Mouse (Mus musculus): Measurements from ENCODE around the gene Krt88. TPM values are rescaled to one million over a fixed set of nuclear protein-coding genes. Genes with fewer than 3 reads are reported as not detected.

The Krt88 gene
- not detected in 2 replicates for polyA plus RNA-seq (2012; rRNA removed)

DNA sequence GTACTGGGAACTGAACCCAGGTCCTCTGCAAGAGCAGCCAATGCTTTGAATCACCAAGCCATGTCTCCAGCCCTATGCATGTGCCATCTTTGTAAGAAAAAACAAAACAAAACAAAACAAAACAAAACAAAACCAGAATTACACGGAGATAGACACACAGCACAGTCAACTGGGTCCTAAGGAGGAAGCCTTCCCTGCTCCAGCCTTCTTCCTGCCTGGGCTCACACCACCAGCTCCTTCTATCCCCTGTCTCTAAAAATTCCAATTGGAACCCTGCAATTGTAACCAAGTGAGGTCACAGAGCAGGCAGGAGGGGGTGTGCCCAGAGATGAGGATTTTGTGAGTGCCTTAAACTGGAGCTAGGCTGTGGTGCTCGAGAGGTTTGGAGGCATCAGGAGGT is at the start of gene Krt88:
TSS of gene Krt88 (plus strand) at position 301 of the 400 bp plus-strand sequence.
- DNase-seq: no peak
- TF ChIP-seq POLR2A (IDR thresholded peaks at IDR 0.05; ENCODE audit: borderline replicate concordance, extremely low read depth, low read depth, low read length) (no peak), CTCF (IDR thresholded peaks at IDR 0.05; ENCODE audit: insufficient read depth, low read length) (no peak)
- WGBS: 75% methylated on average over 2 of the region's 2 CpGs
- no peak within 1 kb of the TSS for H3K4me3 ChIP-seq (replicated peaks; ENCODE audit: extremely low read depth, low read depth, low read length)
- H3K4me1 ChIP-seq (ENCODE audit: control insufficient read depth, insufficient read depth, low read length): no peaks in the 10 kb centered on the region

DNA sequence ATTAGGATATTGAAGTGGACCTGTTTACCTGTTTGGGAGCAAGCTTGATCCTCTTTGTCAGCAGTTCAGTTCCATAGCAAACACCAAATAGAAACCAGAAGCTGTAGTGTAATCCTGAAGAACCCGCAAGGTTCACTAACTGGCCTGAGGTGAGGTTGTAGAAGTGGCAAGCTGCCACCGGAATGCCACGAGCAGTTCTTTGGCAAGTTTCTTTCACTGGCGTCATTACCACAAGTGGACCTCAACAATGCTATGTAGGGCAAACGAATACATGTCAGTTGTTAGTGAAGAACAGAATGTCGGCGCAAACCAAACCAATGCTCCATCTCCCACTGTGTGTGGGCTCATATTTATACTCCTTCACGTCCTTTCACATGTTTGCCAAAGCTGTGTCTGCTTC is 49.3 kb upstream of the Krt88 start:
- H3K4me3 ChIP-seq (replicated peaks; ENCODE audit: extremely low read depth, low read depth, low read length): no peak overlapping the region
- peak; percentile 68 for DNase-seq
- 52% methylated on average over 8 of the region's 8 CpGs for WGBS
- no peaks in the 10 kb centered on the region; the same call in 1 of the 2 replicates for H3K4me1 ChIP-seq (ENCODE audit: control insufficient read depth, insufficient read depth, low read length)
- no peak for TF ChIP-seq POLR2A (IDR thresholded peaks at IDR 0.05; ENCODE audit: borderline replicate concordance, extremely low read depth, low read depth, low read length)
- TF ChIP-seq CTCF (IDR thresholded peaks at IDR 0.05; ENCODE audit: insufficient read depth, low read length): no peak

DNA sequence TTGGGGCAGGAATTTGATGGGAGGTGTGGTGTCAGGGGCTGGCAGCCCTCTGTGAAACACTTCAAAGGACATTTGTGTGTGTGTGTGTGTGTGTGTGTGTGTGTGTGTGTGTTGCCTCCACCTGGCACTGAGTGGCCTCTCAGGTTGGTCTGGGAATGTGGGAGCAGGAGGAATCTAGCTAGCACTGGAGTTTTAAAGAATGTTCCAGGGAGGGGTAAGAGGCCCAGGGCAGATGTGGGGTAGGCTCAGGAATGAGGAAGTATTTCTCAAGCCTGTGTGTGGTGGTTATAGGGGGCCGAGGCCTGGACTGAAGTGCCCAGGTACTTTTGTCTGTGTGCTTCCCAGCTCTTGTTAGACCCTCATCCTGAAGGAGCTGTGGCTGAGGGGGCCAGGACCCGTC is 36.8 kb upstream of the Krt88 start, which contains the start of gene Krt7:
TSS of gene Krt7 (plus strand) at position 269 of the 400 bp plus-strand sequence.
- peak; percentile 67 for DNase-seq
- no peak for TF ChIP-seq CTCF (IDR thresholded peaks at IDR 0.05; ENCODE audit: insufficient read depth, low read length)
- TF ChIP-seq POLR2A (IDR thresholded peaks at IDR 0.05; ENCODE audit: borderline replicate concordance, extremely low read depth, low read depth, low read length): no peak
- 28% methylated on average over 2 of the region's 2 CpGs for WGBS
- Histone ChIP-seq H3K4me1 (ENCODE audit: control insufficient read depth, insufficient read depth, low read length) (no peaks in the 10 kb centered on the region), H3K4me3 (replicated peaks; ENCODE audit: extremely low read depth, low read depth, low read length) (peak within 1 kb of the TSS; percentile 57)

DNA sequence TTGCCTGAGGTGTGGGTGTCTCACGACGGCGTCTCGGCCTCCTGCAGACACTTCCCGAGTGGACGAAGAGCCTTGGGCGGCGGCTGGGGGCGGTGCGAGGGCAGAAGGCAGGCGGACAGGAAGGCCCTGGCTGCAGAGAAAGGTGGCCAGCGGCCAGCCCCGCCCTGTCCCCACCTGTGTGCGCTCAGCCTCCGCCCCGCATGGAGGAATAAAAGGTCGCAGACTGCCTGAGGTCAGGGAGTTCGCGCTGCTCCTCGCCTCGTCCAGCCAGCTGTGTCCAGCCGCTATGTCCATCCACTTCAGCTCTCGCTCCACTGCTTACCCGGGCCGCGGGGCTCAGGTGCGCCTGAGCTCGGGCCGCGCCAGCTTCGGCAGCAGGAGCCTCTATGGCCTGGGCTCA is 35.4 kb upstream of the Krt88 start:
- Histone ChIP-seq H3K4me3 (replicated peaks; ENCODE audit: extremely low read depth, low read depth, low read length) (peak overlapping the region; percentile 67), H3K4me1 (ENCODE audit: control insufficient read depth, insufficient read depth, low read length) (no peaks in the 10 kb centered on the region)
- DNase-seq: peak; percentile 83
- 28% methylated on average over 31 of the region's 31 CpGs for WGBS
- TF ChIP-seq POLR2A (IDR thresholded peaks at IDR 0.05; ENCODE audit: borderline replicate concordance, extremely low read depth, low read depth, low read length) (peak; percentile 85; the same call in 1 of the 2 replicates), CTCF (IDR thresholded peaks at IDR 0.05; ENCODE audit: insufficient read depth, low read length) (no peak)

DNA sequence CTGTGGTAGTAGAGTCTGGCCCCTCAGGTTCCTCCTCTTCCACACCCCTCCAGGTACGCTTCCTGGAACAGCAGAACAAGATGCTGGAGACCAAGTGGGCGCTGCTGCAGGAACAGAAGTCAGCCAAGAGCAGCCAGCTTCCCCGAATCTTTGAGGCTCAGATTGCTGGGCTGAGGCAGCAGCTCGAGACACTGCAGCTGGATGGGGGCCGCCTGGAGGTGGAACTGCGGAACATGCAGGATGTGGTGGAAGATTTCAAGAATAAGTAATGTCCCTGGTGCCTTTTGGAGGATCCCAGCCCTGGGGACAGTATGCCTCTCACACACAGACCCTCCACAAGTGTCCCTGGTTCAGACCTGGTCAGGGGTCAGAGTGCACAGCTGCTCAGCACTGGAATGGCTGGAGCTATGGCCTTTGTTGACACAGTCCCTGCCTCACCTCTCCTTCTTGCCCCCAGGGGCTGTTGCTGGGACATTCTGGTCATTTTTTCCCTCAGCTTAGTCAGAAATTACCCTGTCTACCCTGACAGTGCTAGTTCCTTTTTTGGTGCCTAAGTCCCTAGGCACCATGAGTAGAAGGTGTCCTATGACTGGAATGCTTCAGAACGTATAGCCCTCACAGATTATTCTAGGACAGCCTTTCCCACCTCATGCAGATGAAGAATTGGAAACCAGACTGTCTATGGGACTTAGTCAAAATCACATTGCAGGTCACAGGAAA is 33.5 kb upstream of the Krt88 start:
- DNase-seq: no peak
- no peak for TF ChIP-seq CTCF (IDR thresholded peaks at IDR 0.05; ENCODE audit: insufficient read depth, low read length)
- TF ChIP-seq POLR2A (IDR thresholded peaks at IDR 0.05; ENCODE audit: borderline replicate concordance, extremely low read depth, low read depth, low read length): no peak
- no peaks in the 10 kb centered on the region for H3K4me1 ChIP-seq (ENCODE audit: control insufficient read depth, insufficient read depth, low read length)
- WGBS: 38% methylated on average over 7 of the region's 7 CpGs
- H3K4me3 ChIP-seq (replicated peaks; ENCODE audit: extremely low read depth, low read depth, low read length): no peak overlapping the region

DNA sequence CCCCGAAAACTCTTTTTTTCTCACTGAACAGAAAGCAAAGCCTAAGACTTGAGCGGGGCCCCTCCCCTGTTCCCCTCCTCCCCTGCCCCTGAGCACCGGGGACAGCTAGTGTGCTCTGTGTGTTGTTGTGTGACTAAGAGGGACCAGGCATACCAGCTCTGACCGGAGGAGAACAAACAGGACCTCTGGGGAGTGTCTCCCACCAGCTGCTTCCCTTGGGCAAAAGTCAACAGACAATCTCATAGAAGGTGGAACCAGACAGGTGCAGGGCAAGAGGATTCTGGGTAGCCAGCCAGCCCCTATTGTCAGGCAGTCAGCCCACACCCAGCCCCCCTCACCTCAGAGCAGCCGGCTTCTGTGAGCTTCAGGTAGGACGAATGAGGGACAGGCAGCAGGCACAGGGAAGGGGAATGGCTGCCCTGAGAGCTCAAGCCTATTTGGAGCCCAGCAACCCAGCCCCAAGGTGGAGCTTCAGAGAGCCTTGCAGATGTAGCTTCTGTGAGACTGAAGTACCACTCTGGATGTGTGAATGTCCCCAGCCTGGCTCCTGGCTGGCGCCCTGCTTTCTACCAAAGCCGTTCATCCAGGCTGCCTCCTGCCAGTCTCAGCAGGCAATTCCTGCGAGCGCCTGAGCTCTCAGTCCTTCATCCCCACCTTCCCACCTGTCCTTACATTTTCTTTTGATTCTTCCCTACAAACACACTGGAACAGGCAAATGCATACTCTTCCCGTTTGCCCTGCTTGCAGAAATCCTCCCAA is 32.6 kb upstream of the Krt88 start:
- no peak overlapping the region for H3K4me3 ChIP-seq (replicated peaks; ENCODE audit: extremely low read depth, low read depth, low read length)
- DNase-seq: no peak
- H3K4me1 ChIP-seq (ENCODE audit: control insufficient read depth, insufficient read depth, low read length): no peaks in the 10 kb centered on the region
- 43% methylated on average over 11 of the region's 11 CpGs for WGBS
- TF ChIP-seq POLR2A (IDR thresholded peaks at IDR 0.05; ENCODE audit: borderline replicate concordance, extremely low read depth, low read depth, low read length): no peak
- no peak for TF ChIP-seq CTCF (IDR thresholded peaks at IDR 0.05; ENCODE audit: insufficient read depth, low read length)

DNA sequence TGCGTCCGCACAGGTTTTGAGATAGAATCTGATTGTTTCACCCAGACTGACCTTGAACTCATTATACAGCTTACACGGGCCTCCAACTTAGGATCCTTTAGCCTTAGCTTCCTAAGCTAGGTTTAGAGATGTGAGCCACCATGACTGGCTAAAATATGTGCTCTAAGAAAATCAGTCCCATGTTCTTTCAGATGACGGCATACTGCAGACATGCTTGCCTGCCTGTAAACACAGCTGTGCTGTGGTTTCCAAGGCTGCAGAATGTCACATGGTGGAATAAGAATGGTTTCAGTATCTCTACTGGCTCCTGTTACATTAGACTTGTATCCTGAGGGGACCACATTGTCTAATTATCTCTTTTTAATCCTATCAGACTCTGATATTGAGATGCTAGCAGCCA is 28.6 kb upstream of the Krt88 start:
- no peak for DNase-seq
- Histone ChIP-seq H3K4me1 (ENCODE audit: control insufficient read depth, insufficient read depth, low read length) (no peaks in the 10 kb centered on the region), H3K4me3 (replicated peaks; ENCODE audit: extremely low read depth, low read depth, low read length) (no peak overlapping the region)
- no peak for TF ChIP-seq CTCF (IDR thresholded peaks at IDR 0.05; ENCODE audit: insufficient read depth, low read length)
- TF ChIP-seq POLR2A (IDR thresholded peaks at IDR 0.05; ENCODE audit: borderline replicate concordance, extremely low read depth, low read depth, low read length): no peak
- 76% methylated on average over 4 of the region's 4 CpGs for WGBS

DNA sequence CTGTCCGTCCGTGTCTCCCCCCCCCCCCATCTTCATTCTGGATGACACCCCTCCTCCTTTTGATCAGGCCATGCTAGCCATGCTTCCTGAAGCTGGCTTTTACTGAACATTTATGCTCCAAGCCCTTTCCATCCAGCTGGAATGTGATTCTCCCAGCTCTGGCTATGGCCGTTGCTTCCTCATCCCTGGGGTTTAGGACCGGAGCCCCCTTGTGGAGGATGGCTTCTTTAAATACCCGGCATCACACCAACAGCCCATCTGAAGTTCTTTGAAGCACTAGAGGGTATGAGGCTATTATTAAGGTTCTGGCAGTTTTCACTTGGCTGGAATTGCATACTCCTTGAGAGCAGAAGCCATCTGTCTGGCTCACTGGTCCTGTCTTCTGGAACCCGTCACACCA is 26.6 kb upstream of the Krt88 start:
- DNase-seq: no peak
- 49% methylated on average over 6 of the region's 6 CpGs for WGBS
- Histone ChIP-seq H3K4me3 (replicated peaks; ENCODE audit: extremely low read depth, low read depth, low read length) (no peak overlapping the region), H3K4me1 (ENCODE audit: control insufficient read depth, insufficient read depth, low read length) (no peaks in the 10 kb centered on the region)
- TF ChIP-seq POLR2A (IDR thresholded peaks at IDR 0.05; ENCODE audit: borderline replicate concordance, extremely low read depth, low read depth, low read length): no peak
- TF ChIP-seq CTCF (IDR thresholded peaks at IDR 0.05; ENCODE audit: insufficient read depth, low read length): no peak

DNA sequence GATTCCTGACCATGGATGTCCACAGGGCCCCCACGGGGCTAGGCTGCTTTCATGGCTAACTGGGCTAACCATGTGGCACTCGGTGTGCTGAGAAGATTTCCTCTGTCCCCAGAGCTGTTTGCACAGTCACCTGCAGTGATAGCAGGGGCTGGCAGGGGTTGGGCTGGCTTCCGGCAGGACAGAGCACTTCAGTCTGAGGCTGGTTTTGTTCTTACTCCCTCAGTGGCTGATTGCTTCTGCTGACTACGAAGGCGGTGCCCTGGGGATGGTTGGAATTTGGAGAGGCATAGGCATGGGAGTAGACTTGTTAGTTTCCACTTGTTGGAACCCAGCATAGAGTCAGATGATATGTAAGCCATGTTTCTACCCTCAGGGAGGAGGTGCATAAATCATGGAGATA is 22.6 kb upstream of the Krt88 start:
- Histone ChIP-seq H3K4me1 (ENCODE audit: control insufficient read depth, insufficient read depth, low read length) (no peaks in the 10 kb centered on the region), H3K4me3 (replicated peaks; ENCODE audit: extremely low read depth, low read depth, low read length) (no peak overlapping the region)
- no peak for TF ChIP-seq CTCF (IDR thresholded peaks at IDR 0.05; ENCODE audit: insufficient read depth, low read length)
- 24% methylated on average over 5 of the region's 5 CpGs for WGBS
- DNase-seq: no peak

DNA sequence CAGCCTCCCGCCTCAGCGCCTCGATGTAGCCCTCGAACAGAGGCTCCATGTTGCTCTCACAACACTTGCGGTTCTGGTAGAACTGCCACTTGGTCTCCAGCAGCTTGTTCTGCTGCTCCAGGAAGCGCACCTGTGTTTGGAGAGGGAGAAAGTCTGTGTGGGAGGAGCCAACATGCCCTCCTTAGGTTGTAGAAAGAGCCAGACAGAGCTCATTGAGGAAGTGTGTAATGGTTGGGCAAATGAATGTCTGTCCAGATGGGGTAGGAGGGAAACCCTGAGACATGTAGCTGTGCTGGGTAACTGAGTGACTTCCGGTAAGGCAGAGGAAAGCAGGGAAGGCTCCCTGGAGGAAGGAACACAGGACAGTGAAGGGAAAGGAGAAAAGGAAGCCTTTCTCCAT is 10.9 kb upstream of the Krt88 start:
- H3K4me3 ChIP-seq (replicated peaks; ENCODE audit: extremely low read depth, low read depth, low read length): no peak overlapping the region
- no peak for DNase-seq
- 44% methylated on average over 7 of the region's 7 CpGs for whole genome bisulfite sequencing
- no peaks in the 10 kb centered on the region for H3K4me1 ChIP-seq (ENCODE audit: control insufficient read depth, insufficient read depth, low read length)
- no peak for TF ChIP-seq POLR2A (IDR thresholded peaks at IDR 0.05; ENCODE audit: borderline replicate concordance, extremely low read depth, low read depth, low read length)

Measured in lung, adult 2 months (tissue).